Mouse (Mus musculus) retina, postnatal 7 days (tissue): ENCODE results near the gene Cacna1c.

Source experiments
- DNase-seq: peaks from one replicate; pipeline ENCODE4 v3.0.0-alpha.2; 2012; ENCODE audit warnings: low read depth, low spot score

Cacna1c gene

DNA sequence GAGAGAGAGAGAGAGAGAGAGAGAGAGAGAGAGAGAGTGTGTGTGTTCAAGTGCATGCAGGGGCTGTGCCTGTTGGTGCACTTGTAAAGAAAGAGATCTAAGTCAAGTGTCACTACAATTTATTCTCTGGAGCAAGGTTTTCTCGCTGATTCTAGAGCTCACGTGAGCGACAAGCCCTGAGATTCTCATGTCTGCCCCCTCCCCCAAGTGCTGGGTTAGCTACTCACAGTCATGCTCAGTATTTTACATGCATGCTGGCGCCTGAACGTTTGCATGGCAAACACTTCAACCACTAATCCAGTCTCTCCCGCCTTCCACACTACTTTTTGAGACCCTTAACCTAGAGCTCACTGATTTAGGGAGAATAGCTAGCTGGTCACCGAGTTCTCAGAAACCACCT is 99.7 kb downstream of the Cacna1c start:
- DNase-seq, result no peak

DNA sequence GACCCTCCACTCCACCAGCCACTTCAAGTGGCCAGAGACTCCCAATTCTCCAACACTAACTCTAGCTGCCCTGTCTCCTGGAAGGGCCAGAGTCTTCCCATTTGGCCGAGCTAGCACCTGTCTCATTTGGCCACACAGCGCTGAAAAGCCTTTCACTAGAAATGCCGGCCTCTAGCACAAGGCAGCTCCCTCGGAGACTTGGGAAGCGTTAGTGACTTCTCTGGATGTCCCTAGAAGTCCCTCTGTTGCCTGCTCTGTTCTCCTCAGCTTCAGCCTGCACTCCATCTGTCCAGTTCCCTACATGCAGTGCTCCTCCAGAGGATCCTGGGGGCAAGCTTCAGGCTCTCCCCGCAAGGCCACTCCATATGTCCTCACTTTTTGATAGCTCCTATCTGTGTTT is 101.1 kb downstream of the Cacna1c start:
- no peak for DNase-seq

- DNase-seq, result no peak
Observed at GRCm38 (mm10) chr6:119089173-119089572, 107.0 kb downstream of the Cacna1c start.

- DNase-seq, result no peak
Observed at GRCm38 (mm10) chr6:119088381-119088780, 107.8 kb downstream of the Cacna1c start.

- DNase-seq, result no peak
Observed at GRCm38 (mm10) chr6:119087919-119088318, 108.3 kb downstream of the Cacna1c start.

DNA sequence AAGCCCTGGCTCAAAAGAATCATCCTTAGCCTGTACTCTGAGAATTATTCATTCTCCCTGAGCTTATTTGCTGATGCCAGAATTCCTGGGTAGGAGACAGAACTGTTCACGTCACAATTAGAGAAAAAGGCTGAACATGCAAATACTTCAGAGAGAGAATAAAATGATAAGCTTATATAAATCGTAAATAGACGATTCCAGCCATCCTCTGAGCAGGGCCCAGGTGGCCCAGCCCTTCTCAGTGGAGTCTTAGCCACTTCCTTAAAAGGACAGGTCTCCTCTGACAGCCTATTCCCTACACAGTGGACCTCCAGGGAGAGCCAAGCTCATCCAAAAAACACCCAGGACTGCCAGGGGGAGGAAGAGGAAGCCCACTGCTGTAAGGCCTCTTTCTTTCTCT is 110.4 kb downstream of the Cacna1c start:
- DNase-seq, result no peak

DNA sequence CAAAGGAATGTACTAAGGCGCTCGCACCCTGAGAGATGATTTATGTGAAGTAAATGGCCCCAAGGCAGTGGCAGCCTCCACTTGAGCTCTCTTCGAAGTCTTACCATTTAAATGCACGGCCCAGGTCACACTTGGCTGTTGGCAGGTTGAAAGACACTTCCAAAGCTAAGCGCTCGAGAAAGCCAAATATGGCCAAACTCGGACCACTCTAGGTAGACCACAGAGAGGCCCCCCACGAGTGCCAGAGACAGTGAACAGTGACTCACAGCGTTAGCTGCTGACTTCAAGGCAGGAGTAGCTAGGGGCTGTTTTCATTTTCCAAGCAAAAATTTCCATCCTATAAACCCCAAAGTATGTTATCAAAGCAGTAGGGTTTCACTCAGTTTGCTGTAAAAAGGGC is 111.7 kb downstream of the Cacna1c start:
- no peak for DNase-seq

DNA sequence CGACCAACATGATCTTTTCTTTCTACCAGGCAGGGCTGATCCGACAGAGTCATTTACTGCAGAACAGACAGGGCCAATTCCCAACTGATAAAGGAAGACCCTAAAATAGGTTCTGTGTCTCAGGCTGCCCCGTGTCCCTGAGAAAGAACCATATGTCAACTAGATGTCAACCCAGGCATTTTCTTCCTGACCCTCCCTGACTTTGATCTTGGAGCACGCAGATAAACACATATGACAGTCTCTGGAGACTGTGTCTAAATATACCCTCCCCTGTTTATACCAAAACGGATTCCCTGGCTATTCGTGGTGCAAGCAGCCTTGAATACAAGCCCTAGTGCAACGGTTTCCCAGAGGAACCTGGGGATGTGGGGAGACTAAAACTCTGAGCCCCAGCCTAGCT is 112.7 kb downstream of the Cacna1c start:
- no peak for DNase-seq

DNA sequence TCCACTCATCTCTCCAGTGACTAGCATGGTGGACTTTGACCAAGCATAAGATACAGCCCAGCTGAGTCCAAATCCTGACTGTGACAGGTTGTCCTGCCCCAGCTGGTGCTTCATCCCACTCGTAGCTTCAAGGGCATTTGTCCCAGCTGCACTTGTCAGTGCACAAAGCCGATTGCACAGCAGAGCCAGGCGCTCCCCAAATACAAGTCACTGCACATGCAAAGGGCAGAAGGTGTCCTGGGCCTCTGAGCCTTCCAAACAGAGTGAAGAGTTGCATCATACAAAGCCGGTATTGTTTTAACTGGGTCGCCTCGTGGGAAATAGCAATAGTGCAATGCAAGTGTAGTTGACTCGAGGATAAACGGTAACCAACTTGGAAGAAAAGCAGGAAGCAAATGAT is 113.6 kb downstream of the Cacna1c start:
- no peak for DNase-seq

DNA sequence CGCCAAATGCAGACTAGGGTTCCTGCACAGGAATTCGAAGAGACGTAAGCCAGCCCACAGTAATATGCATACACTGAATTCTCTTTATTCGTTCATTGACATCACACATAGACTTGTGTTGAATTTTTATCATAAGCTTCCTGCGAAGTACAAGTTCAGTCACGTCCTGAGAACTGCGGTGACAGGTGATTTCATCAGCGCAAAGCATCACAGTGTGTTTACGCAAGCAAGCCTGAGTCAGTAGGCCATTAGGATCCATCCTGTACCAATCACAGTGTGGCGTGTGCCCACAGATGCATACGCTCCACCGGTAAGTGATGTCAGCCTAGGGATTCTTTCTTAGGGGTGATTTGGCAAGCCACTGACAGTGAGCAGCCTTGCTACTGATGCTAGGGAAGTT is 114.6 kb downstream of the Cacna1c start:
- DNase-seq, result no peak

- no peak for DNase-seq
Observed at GRCm38 (mm10) chr6:119079626-119080025, 116.6 kb downstream of the Cacna1c start.

GRCm38 (mm10) chr6:119078912-119079311 is 117.3 kb downstream of the Cacna1c start:
- DNase-seq, result no peak

GRCm38 (mm10) chr6:119077231-119077630 is 119.0 kb downstream of the Cacna1c start:
- no peak for DNase-seq

- DNase-seq, result no peak
Observed at GRCm38 (mm10) chr6:119073419-119074071, 122.7 kb downstream of the Cacna1c start.

DNA sequence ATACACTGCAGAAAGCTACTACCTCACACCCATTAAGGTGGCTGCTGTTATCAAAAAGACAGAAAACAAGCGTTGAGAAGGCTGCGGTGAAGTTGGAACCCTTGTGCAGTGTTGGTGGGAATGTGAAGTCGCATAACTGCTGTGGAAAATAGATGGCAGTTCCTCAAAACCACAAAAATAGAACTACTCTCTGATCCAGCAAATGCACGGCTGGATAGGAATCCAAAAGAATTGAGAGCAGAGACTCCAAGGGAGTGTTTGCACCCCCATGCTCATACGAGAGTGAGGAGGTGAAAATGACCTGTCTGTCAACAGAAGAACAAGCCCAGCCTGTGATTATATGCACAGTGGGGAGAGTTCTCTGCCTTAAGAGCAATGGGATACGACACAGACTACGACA is 123.4 kb downstream of the Cacna1c start:
- no peak for DNase-seq

GRCm38 (mm10) chr6:119070771-119071170 is 125.4 kb downstream of the Cacna1c start:
- DNase-seq, result no peak

- no peak for DNase-seq
Observed at GRCm38 (mm10) chr6:119070351-119070750, 125.9 kb downstream of the Cacna1c start.

DNA sequence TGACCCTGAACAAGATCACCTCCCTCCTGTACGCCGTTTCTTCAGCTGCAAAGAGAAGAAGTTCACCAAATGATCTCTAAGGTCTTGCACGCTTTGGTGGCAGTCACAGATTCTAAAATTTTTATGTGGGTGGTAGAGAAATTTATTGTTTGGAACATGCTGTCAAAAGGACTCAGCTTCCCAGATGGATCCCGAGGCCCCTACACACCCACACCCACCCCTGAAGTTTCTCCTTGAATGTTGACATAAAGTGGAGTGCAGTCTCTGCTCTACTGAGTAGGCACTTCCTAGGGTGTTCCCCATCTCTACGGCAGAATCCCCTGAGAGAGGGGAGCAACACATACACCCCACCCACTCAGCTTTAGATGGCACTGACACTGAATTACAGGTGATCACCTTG is 127.1 kb downstream of the Cacna1c start:
- no peak for DNase-seq

DNA sequence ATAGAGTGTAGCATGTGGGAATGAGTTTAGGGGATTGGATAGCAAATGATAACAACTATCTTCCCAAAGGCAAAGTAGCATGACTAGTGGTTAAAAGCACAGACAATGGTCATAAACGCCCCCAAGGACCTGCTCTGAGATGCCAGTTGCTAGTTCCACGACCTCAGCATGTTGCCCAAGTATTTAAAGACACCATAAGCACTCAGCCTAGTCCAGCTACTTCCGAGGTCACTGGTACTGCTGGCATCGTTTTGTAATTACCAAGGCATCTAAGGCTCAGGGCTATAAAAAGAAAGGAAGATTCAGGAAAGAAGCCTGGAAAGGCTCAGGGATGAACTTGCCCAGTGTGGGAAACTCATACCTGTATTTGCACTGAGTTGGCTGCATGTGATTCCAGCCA is 127.6 kb downstream of the Cacna1c start:
- no peak for DNase-seq

DNA sequence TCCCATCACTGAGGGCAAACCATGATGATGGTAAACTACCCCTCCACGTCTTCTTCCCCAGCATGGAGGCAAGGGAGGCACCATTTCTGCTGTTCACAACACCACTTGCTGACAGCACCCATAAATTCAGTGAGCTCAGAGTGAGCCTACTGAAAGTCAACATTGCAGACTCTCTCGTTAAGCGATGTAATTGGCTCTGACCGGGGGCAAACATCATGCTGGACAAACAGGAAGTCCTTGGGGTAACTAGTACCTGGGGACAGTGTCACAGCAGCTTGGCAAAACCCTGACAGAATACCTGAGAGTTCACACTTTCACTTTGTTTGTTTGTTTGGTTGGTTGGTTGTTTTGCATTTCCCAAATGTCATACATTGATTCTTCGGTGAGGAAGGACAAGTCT is 131.3 kb downstream of the Cacna1c start:
- DNase-seq, result no peak

- DNase-seq, result no peak
Observed at GRCm38 (mm10) chr6:119064430-119064829, 131.8 kb downstream of the Cacna1c start.

DNA sequence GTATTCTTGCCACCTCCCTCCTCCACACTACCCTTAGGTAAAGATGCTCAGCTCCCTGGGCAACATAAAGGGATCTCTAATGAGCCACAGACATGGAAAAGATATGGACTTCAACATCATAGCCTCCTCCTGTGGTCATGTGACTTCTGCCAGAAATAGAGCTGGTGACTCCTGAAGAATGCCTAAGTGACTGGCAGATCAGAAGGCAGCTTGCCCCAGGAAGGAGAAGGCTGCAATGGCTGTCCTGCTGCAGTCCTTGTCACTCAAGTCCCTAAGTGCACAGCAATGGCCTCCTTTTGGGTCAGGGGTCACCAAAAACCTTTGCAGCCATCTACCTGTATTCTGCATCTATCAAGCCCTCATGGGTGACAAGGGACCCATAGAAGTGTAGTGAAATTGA is 133.5 kb downstream of the Cacna1c start:
- no peak for DNase-seq

- no peak for DNase-seq
Observed at GRCm38 (mm10) chr6:119058896-119059295, 137.3 kb downstream of the Cacna1c start.

GRCm38 (mm10) chr6:119058461-119058860 is 137.8 kb downstream of the Cacna1c start:
- DNase-seq, result no peak
